Mouse (Mus musculus) right cerebral cortex, postnatal 4 days (tissue): ENCODE data around the gene Clhc1.
"Not testable (repeated sequence)": the region's sequence is repeated elsewhere in the genome, so short reads cannot be mapped to it uniquely, and the experiment has no call there.

ENCODE experiments used
- DNase-seq: peaks from one replicate; pipeline ENCODE4 v3.0.0-alpha.2; 2022

Clhc1 gene

DNA sequence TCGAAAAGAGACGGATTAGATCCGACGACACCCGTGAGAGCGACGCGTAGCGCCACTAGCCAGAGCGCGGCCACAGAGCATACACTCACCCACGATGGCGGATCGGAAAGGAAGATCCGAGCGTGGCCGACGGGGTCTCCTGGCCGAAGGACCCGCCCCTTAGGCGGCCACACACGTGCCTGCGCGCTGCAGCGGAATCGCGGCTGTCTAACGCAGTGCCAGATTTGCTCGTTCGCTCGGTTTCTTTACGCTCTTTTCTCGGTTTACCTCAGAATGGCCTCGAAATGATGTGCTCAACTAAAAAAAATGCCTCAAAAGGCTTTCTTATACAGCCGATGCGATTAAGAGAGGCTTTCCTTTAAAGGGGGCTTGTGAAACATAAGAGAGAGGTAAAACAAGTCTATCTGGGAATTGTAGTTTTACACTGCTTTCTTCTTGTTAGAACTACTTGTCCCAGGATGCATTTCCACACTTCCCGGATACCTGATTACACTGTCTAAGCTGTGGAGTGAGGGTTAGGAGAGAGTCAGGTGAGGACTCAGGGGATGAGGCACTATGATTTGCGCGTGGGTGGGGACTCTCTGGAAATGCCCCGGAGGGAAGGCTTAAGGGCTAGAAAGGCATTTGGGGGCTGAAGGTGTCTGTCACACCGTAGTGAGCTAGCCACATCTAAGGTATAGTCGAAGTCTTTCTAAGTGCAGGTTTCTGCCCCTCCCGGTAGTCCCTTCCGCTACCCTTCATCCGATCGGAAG is at the start of gene Clhc1, which contains the start of gene Rps27a:
TSS of gene Clhc1 (plus strand) at position 199 of the 752 bp plus-strand sequence.
TSS of gene Rps27a (minus strand) at position 358 of the 752 bp plus-strand sequence.
- peak; percentile 89 for DNase-seq

DNA sequence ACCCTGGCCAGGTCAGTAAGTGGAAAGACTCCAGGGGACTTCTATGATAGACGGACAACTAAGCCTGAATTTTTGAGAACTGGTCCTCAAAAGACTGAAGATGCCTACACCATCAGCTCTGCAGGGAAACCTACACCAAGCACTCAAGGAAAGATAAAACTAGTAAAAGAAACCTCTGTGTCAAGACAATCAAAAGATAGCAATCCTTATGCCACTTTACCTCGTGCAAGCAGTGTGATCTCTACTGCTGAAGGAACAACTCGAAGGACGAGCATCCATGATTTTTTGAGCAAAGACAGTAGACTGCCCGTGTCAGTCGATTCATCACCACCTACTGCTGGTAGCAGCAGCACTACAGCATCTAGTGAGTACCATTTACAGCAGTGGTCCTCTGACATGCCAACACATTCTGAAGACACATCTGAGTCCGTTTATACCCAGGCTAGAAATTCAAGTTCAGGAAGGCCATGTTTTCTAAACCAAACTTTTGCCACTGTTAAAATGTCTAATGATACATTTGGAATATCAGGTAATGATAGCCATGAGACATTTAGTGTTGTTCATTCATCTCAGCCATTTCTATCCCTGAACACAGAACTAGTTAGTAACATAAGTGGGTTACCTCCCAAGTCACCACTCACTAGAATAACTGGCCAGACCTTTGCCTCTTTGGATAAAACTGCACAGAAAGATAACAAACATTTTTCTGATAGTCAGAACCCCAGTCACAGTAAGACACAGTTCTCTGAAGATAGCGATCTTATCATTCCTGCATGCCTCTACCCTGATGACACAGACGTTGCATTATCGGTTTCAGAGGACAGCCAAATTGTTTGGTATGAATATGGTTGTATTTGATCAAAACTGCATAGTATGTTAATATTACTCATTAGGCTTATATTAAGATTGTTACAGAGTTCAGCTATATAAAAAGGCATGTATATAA is 43.5 kb upstream of the Clhc1 start:
- DNase-seq = no peak

DNA sequence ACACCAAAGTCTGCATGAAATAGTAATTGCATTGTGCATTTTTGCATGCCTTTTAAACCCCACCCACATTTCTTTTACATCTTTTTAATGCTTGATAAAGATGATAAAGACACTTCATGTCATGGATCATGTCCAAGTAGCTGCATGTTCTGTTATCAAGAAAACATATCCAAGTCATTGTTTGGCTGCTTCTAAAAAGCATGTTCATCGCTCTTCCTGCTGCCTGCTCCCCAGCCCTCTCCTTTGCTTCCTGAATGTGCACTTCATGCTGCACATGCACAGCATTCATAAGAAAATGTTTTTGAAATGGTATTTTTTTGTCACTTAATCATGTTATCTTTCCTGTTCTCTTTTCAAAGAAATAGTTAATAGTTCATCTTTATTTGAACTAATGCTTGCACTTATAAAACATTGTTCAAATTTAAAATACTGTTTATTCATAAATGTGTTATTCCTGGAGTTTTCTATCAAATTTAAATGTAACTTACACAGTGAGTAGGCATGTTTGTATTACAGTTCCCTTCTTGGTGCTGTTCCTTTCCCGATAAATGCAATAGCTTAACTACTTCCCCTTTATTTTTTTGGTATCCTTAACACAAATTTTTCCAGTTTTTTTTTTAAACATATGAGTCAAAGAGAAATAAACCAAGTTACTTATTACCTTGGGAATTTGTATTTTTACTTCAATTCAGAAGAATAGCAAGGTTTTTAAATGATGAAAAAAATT is 42.7 kb upstream of the Clhc1 start:
- DNase-seq = no peak

DNA sequence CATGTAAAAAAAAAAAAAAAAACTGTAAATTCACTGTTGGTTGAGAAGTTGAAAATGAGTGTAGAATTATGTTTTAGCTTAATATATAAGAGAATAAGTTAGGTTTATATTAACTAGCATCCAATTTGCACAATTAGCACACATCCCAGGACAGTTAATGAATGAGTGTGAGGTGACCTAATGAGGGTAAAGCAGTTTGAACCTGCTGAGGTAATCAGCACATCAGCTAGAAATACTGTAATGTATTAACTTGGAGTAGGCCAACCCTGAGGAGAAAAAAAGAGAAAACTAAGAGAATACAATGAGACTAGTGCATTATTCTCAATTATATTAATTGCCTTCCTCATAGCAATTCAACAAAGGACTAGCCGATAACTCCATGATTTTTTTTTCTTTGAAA is 38.3 kb upstream of the Clhc1 start:
- DNase-seq = no peak

DNA sequence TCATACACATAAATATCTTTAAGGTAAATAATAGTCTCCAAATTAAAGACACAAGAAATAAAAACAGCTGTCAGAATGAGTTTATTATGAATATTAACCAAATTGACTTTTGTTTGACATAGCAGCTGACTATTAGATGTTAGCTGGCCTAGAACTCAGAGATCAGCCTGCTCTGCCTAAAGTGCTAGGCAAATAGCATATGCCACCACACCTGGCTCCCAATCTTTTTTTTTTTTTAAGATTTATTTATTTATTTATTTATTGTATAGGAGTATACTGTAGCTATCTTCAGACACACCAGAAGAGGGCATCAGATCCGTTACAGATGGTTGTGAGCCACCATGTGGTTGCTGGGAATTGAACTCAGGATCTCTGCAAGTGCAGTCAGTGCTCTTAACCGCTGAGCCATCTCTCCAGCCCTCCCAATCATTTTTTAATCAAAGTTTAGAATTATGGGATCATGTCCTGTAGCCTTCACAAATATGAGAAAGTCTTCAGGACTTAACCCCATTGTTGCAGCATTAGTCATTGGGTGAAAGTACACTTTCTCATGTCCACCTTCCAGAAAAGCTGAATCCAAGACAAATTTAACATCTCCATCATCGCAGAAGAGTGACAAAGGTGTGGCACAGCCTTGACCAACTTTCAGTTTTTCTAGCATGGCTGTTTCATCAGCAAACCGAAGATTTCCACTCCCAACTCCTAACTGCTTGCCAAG is 34.8 kb upstream of the Clhc1 start:
- DNase-seq = no peak

DNA sequence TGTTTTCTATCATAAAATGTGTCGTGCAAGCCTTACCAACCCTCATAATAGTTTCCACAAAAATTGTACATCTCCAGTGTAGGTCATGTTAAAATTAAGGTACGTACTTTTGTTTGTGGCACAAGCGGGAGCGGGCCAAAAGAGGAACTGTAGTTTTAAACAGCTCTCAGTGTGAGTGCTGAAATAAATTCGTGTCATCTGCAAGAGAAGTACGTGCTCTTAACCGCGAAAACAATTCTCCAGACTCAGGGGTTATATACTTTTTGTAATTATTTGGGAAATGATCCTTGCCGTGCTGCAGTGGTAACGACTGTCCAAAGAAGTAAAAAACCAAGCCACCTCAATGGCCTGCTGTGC is 33.4 kb upstream of the Clhc1 start:
- DNase-seq = no peak

DNA sequence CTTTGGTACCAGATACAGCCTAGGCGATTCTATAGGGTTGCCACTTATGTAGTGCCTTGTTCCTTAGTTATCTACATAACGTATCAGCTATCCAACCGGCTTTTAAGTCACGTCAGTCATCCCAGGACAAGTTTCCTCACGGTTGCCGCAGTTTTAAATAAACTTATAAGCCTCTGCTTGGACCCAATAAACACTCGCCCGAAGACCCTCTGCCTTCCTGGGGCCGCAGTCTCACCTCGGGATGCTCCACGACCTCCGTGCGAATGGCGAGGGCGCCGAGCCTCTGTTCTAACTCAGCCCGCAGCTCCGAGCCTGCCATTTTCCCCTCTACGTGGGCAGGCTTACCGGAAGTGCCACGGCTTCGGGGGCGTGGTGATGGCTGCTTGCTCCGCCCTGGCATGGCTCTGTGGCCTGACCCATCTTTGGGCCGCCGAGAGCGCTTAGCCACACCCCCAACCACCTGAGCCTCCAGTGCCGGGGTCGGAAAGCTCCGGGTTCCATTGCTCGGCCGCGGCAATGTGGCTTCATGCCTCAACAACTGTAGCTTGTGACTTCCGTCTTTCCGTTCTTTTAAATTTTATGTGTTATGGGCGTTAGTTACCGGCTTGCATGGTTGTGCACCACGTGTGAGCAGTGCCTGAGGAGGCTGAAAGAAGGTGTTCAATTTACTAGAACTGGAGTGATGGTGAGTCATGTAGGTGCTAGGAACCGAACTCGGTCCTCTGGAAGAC is 32.9 kb upstream of the Clhc1 start, which contains the start of gene Prorsd1:
TSS of gene Prorsd1 (minus strand) at position 352 of the 731 bp plus-strand sequence.
- peak; percentile 77 for DNase-seq

DNA sequence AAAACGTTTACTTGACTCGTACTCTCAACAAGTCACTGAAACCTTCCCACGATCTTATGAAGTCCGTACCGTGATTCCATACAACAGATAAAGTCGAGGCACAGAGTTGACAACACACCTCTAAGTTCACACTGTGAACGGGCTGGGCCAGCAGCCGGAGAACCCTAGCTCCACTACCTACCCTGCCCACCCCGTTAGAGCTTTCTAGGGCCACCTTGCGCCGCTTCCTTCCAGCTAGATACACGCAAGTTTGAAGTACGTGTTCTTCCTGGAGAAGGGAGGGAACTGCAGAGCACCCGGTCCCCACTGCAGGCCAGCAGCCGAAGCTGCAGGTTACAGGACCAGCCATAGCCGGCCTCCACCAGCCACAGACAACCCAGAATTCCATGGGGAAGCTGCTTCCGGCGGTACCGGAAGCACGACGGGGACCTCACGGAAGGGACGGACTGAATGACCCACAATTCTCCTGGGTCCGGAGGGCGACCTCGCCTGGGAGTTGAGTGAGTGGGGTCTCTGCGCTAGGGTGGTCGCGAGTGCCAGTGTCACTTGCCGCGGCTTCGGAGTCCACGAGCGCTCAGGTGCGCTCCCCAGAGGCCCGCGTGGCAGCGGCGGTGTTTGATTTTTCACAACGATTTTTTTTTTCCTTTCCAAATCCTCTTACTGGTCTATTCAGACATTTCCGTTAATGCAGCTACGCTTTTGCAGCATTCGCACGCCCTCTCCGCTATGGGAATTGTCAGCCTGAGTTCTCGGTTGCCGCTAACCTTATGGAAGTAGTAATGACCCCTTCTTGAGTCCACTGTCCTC is 21.6 kb upstream of the Clhc1 start, which contains the start of gene Mtif2:
TSS of gene Mtif2 (plus strand) at position 421 of the 807 bp plus-strand sequence.
- peak; percentile 81 for DNase-seq

DNA sequence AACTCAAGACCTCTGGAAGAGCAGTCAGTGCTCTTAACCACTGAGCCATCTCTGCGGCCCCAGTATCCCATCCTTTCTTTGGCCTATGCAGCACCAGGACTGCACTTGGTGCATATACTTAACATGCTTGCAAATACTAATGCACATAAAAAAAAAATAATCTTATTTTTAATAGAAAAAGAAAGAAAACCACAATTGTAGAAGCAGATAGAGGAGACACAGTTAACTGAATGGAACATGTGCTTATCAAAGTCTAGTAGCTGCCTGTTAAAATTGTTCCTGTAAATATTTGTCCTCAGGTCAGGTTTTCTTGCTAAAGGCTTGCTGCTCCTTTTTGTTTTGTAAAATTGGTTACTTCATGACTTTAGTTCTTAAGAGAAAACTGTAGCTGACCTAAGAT is 9.5 kb upstream of the Clhc1 start:
- DNase-seq = no peak

DNA sequence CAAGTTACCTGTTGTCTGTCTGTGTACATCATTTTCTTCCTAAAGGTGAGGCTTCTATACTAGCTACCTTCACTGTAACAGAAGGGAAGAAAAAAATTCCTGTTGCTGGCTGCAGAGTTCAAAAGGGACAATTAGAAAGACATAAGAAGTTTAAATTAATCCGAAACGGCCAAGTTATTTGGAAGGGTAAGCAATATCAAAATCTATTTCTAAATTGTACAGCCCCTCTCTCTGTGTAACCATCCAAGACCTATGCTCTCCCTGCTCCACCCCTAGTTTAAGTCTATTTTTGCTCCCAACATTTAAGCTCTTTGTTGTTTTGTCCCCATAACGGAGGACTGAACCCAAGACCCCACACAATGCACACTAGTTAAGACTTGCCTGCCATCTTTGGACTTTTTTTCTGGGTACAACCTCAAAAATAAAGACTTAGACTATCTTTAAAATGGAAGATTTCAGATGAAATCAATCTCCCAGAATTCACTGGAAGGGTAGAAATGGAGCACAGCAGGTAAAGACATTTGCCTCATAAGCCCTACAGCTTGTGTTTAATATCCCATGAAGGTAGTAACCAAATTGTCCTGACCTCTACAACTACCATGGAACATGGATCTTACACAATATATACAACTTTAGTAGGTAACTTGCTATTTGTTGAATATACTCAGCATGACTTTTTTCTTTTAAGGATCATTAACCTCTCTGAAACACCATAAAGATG is 3.4 kb upstream of the Clhc1 start:
- no peak for DNase-seq

DNA sequence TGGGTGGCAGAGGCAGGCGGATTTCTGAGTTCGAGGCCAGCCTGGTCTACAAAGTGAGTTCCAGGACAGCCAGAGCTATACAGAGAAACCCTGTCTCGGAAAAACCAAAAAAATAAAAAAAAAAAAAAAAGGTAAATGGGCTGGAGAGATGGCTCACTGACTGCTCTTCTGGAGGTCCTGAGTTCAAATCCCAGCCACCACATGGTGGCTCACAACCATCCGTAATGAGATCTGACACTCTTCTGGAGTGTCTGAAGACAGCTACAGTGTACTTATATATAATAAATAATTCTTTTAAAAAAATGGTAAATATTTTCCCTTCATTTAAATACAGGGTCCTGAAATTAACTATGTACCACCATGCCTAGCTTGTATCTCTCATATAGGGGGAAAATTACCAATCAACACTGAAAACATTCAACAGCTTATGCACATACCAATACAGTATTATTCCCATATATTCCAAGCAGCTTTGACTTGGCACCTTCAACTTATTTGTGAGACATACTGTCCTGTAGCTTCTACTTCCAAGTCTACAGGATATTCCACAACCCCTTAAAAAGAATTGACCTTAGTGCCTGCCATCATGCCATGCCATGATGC is 2.5 kb upstream of the Clhc1 start:
- not testable (repeated sequence) for DNase-seq

DNA sequence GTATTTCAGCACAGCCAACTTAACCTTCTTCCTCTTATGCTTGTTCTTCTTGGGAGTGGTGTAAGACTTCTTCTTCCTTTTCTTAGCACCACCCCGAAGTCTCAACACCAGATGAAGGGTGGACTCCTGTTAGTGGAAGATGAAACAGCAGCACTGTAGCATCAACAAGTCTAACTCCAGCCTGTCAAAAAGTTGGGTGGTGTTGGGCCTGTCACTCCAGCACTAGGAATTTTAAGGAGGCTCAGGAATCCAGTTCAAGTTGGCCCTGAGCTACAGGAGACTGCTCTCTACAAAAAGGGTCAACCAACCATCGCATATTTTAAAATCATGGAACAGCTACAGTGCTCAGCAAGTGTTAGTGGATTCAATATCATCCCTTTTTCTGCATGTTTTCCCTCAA is 1.5 kb upstream of the Clhc1 start:
- not testable (repeated sequence) for DNase-seq

DNA sequence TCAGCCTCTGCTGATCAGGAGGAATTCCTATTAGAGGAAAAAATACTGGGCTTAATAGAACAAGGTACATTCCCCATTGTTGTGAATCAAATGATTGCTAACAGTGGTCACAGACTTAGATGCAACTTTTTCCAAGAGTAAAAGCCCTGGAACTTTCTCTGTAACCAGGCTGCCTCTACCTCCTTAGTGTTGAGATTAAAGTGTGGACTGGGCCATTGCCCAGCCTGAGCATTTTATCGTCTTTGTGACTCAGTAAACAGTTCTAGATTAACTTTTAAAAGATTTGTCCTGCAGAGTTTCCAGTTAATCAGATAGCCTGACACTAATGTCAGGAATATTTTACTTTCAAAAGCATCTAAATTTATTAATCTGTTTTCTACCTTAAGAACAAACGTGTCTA is 988 bp upstream of the Clhc1 start:
- DNase-seq = no peak

DNA sequence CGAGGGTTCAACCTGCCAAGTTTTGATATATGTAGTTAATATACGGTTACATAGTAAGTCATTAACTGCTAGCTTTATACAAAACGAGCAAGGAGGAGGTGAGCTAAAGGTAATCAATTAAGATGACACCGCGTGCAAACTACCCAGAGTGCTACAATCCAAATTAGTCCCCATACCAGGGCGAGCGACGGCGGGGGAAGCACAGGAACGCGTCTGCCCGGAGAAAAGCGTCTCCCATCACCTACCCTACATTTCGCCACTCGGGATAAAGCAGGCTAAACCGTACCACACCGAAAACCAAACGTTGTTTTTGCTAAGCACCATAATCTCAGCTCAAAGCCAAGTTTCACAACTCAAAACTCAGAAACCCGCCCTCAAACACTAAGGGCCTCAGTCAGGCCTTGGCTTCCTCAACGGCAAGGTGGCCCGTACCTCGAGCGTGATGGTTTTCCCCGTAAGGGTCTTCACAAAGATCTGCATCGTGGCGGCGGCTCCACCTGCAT is 450 bp upstream of the Clhc1 start:
- DNase-seq = no peak

DNA sequence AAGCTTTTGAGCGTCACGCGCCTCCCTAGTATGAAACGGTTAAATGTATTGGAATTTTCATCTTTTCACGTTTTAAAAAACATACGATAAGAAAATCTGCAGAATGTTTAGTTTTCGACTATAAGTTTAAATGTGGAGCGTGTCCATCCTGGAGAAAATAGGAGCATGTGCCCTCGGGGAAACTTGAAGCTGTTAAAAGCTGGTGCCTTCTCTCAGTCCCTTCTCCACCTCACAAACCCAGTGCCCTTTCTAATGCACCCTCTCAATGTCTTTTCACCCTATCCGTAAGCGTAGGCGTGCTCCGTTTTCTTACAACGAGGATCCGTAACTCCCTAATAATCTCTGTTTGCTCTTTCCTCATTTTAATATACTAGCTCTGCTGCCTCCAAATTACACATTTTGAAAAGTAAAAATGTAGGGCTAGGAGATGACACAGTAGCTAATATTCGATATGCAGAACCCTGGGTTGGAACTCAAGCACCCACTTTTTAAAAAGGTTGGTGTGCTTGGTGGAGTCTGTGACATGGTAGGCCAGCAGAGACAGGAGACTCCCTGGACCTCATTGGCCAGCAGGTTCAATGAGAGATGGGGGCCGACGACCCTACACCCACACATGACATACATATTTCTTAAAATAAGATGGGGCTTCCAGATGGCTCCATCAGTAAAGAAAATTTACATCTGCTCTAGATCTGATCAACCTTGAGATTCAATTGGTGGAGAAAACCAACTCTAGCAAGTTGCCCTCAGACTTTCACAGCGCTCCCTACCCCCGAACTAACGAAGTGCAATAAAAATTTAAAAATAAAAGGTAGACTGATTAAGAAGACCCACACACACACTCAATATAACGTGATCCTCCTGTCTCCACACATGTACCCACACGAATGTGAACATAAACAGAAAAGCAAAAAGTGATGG is 1.0 kb downstream of the Clhc1 start:
- no peak for DNase-seq

DNA sequence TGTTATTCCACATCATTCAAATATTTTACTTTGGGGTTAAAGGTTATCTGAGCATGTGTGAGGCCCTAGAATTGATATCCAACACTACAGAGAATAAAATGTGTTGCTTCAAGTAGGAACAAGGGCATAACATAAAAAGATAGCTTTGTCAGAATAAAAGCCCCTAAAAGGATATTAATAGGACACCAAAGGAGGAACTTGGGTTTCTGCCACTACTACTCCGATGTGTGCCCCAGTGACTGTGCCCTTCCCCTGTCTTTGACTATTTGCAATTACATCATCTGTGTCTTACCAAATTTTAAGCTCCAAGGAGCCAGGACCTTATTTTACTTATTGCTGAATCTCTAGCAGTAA is 1.7 kb downstream of the Clhc1 start:
- no peak for DNase-seq

DNA sequence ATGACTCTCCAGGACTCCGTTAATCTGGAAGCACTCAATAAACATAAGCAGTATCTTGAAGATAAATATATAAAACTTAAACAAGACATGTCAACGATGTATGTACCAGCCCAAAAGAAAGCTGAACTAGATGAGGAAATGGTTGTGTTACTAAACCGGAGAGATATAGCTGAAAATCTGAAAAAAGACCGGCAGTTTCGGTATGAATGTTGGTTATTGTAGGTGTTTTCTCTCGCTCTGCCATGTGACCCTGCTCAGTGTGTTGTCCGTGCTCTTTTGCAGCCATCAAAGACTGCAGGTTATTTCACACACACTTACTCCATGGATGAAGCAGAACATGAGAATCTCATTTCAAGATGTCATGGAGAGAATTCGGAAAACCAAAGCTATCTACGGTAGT is 12.7 kb downstream of the Clhc1 start:
- DNase-seq = no peak

DNA sequence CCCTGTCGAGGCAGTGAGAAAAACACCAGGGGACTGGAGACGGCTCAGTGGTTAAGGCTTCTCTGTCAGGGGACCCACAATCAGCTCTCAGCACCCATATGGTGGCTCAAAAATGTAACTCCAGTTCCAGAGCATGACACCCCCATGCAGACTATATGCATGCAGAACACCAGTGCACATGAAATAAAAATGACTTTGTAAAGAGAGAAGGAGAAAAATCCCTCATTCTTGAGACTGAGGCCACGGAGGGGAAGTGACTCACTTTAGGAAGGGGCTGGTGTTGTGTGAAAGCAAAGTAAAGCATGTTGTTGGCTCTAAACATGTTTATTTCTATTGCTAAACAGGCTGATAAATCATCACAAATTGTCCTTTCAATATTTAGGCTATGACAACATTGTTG is 13.2 kb downstream of the Clhc1 start:
- no peak for DNase-seq
